8 mouse cellular contexts compared by ENCODE assay signal in genomic region chr12:110850010-110850928, GRCm38 (mm10). TPM values are rescaled to one million over a fixed set of nuclear protein-coding genes. Genes with fewer than 3 reads are reported as not detected.
DNase-seq lines count a peak whose midpoint lies in the region; ATAC-seq and TF ChIP-seq lines count a peak whose summit lies in the region.

Gene Zfp839, plus strand, starts transcription at chr12:110850253.

- H3K4me2 ChIP-seq in lung, postnatal 0 days (replicated peaks; ENCODE audit: low read depth, low read length) = peak within 1 kb of the TSS; percentile 78

- H3K4me1 ChIP-seq in hindbrain, embryonic 10.5 days (replicated peaks) = peaks cover 33% of the 10 kb centered on the region
- H3K4me1 ChIP-seq in lung, postnatal 0 days (ENCODE audit: insufficient read depth, low read depth, low read length) = no peaks in the 10 kb centered on the region; the same call in 1 of the 2 replicates

- H3K9me3 ChIP-seq in hindbrain, embryonic 10.5 days = no peaks in the 10 kb centered on the region
- H3K9me3 ChIP-seq in lung, postnatal 0 days (ENCODE audit: low read length) = no peaks in the 10 kb centered on the region

- H3K9ac ChIP-seq in lung, postnatal 0 days (replicated peaks; ENCODE audit: low read depth) = peak within 1 kb of the TSS; percentile 90

- peak within 1 kb of the TSS; percentile 98 for H3K4me3 ChIP-seq in hindbrain, embryonic 10.5 days
- H3K4me3 ChIP-seq in lung, postnatal 0 days (ENCODE audit: low read depth, low read length) = peak within 1 kb of the TSS; percentile 82

- peaks cover 21% of the 10 kb centered on the region for H3K27me3 ChIP-seq in hindbrain, embryonic 10.5 days (ENCODE audit: insufficient read depth, poor library complexity, severe bottlenecking)
- no peaks in the 10 kb centered on the region for H3K27me3 ChIP-seq in lung, postnatal 0 days (replicated peaks; ENCODE audit: insufficient read depth, low read length)

- TF ChIP-seq CTCF in lung, postnatal 0 days (IDR thresholded peaks at IDR 0.05) = no peak

- H3K36me3 ChIP-seq in hindbrain, embryonic 10.5 days = peaks cover 5% of the 10 kb centered on the region
- no peaks in the 10 kb centered on the region for H3K36me3 ChIP-seq in lung, postnatal 0 days (ENCODE audit: insufficient read depth, low read length)

- peak within 1 kb of the TSS; percentile 95 for H3K27ac ChIP-seq in hindbrain, embryonic 10.5 days
- peak within 1 kb of the TSS; percentile 86 for H3K27ac ChIP-seq in lung, postnatal 0 days (ENCODE audit: low read length)

- WGBS in hindbrain, embryonic 10.5 days = under 1% methylated on average over 89 of the region's 89 CpGs
- WGBS in lung, postnatal 0 days = under 1% methylated on average over 78 of the region's 89 CpGs

- ATAC-seq in frontal cortex, adult (ENCODE audit: low TSS enrichment) = peak; percentile 80
- peak; percentile 84 for ATAC-seq in lung, postnatal 0 days

- DNase-seq in MEL-GATA-1-ER (ENCODE audit: extremely low read depth, low read depth) = peak; percentile 53
- DNase-seq in cerebellum, adult 9-10 months = peak; percentile 87
- DNase-seq in hindbrain, embryonic 10.5 days (ENCODE audit: low spot score) = peak; percentile 87
- peak; percentile 87 to 91 for DNase-seq in layer of hippocampus, postnatal 10 days (ENCODE audit: low spot score in 2 of 2)
- peak; percentile 84 for DNase-seq in lung, postnatal 0 days (ENCODE audit: low spot score)
- peak; percentile 74 for DNase-seq in ovary, postnatal 10 days (ENCODE audit: low spot score)
- peak; percentile 63 to 73 for DNase-seq in thymus, postnatal 10 days (ENCODE audit: low spot score in 2 of 2)

- no peak for TF ChIP-seq EP300 in lung, postnatal 0 days (IDR thresholded peaks at IDR 0.05)

RNA-seq across cellular contexts. Expression of gene Zfp839, which starts in this region (rescaled TPM):
- 4.2 and 5.1 TPM in 2 replicates for polyA plus RNA-seq in hindbrain, embryonic 10.5 days (2016; fragmentation: Nextera tagmentation; extraction: Ambion mirVana)
- total RNA-seq in layer of hippocampus, postnatal 10 days (2021) = 10 to 100 TPM in 1 of 2 experiments, 1 to 10 TPM in 1; 8.5 to 11.0 TPM
- polyA plus RNA-seq in lung, postnatal 0 days (2015; fragmentation: Nextera tagmentation; extraction: Ambion mirVana) = 2.4 and 3.3 TPM in 2 replicates

Comparison
In these comparisons a context has a peak if more than half of its experiments do, and no peak if none do; other contexts are left out.
1. Peak in every context shown above with its lines: DNase-seq, ATAC-seq, H3K4me3 ChIP-seq and H3K27ac ChIP-seq.